Comparison of ENCODE assay signal across 19 mouse cellular contexts in the genomic region with DNA sequence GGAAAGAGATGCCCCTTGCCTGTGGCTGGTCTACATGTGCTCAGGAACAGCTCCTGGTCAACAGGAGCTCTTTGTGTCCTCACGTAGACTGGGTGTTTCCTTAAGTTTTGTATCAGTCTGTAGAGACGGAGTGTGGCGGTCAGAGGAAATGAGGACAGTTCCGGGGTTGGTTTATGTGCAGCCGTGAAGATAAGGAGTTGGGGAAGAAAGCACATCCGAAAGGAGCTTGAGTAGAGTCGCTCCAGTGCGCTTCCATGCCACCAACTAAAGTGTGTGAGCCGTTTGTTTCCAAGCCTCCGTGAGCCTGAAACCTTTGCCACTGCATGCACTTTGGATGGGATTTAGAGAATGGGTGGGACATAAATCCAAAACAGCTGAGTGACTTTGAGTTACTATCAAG.
DNase-seq lines count a peak whose midpoint lies in the region; ATAC-seq and TF ChIP-seq lines count a peak whose summit lies in the region.
"Had no signal": no experiment of that assay in that cellular context is flagged by ENCODE, and none has a peak within 500 bp of the region (broad histone marks: within the 10 kb centered on the region; RNA-seq: fewer than 3 reads in every experiment).

No protein-coding gene starts in this region.

- WGBS in heart, postnatal 0 days, result 52% methylated on average over 10 of the region's 10 CpGs
- 36% methylated on average over 10 of the region's 10 CpGs for WGBS in liver, postnatal 0 days (ENCODE audit: insufficient replicate concordance)

- peak overlapping the region; percentile 42 for H3K4me2 ChIP-seq in heart, postnatal 0 days (ENCODE audit: low read depth, low read length)
- peak overlapping the region; percentile 51 for H3K4me2 ChIP-seq in liver, postnatal 0 days (ENCODE audit: low read depth, low read length)
- H3K4me2 ChIP-seq: midbrain, embryonic 12.5 days; neural tube, embryonic 13.5 days had no signal

- TF ChIP-seq EP300 in heart, postnatal 0 days (IDR thresholded peaks at IDR 0.05; ENCODE audit: low read depth), result no peak
- no peak for TF ChIP-seq EP300 in liver, postnatal 0 days (IDR thresholded peaks at IDR 0.05; ENCODE audit: low read depth)

- H3K9ac ChIP-seq in heart, postnatal 0 days (replicated peaks; ENCODE audit: low read depth, low read length), result no peak overlapping the region
- no peak overlapping the region for H3K9ac ChIP-seq in liver, postnatal 0 days (replicated peaks)
- H3K9ac ChIP-seq: midbrain, embryonic 12.5 days; neural tube, embryonic 13.5 days had no signal

- ATAC-seq in heart, postnatal 0 days (ENCODE audit: insufficient read depth, low read depth), result peak; percentile 33; the same call in 1 of the 2 replicates
- ATAC-seq in hematopoietic stem cell, adult 5-6 weeks (replicated peaks in 1 of 2; ENCODE audit: insufficient read depth in 1 of 2, low FRiP score in 2 of 2, low TSS enrichment in 1 of 2, low read depth in 1 of 2, poor library complexity in 2 of 2, severe bottlenecking in 2 of 2), result peak; percentile 74 to 79
- peak; percentile 33; the same call in 1 of the 2 replicates for ATAC-seq in liver, postnatal 0 days
- ATAC-seq in activated CD4-positive, CD25-positive, alpha-beta regulatory T cell, adult 4 months, result no peak
- ATAC-seq: CD4-positive, CD25-positive, alpha-beta regulatory T cell, adult 4 months; hindbrain, postnatal 0 days had no signal

- H3K27me3 ChIP-seq in heart, postnatal 0 days (ENCODE audit: control insufficient read depth, insufficient read depth, low read length), result no peaks in the 10 kb centered on the region
- H3K27me3 ChIP-seq in liver, postnatal 0 days (ENCODE audit: insufficient read depth, low read length), result no peaks in the 10 kb centered on the region
- H3K27me3 ChIP-seq: midbrain, embryonic 12.5 days; neural tube, embryonic 13.5 days had no signal

- H3K4me1 ChIP-seq in heart, postnatal 0 days (ENCODE audit: control insufficient read depth, insufficient read depth), result peaks cover 9% of the 10 kb centered on the region; the same call in 1 of the 2 replicates
- H3K4me1 ChIP-seq in liver, postnatal 0 days (ENCODE audit: insufficient read depth), result peaks cover 3% of the 10 kb centered on the region; the same call in 1 of the 2 replicates

- no peaks in the 10 kb centered on the region for H3K9me3 ChIP-seq in heart, postnatal 0 days (replicated peaks; ENCODE audit: control insufficient read depth, low read length)
- no peaks in the 10 kb centered on the region for H3K9me3 ChIP-seq in liver, postnatal 0 days (ENCODE audit: low read length)
- H3K9me3 ChIP-seq: forebrain, embryonic 10.5 days; G1E; midbrain, embryonic 12.5 days; neural tube, embryonic 13.5 days had no signal

- H3K4me3 ChIP-seq in heart, postnatal 0 days (ENCODE audit: low read depth, low read length), result no peak overlapping the region
- H3K4me3 ChIP-seq in liver, postnatal 0 days (ENCODE audit: low read depth, low read length), result no peak overlapping the region
- H3K4me3 ChIP-seq: forebrain, embryonic 10.5 days; midbrain, embryonic 12.5 days; neural tube, embryonic 13.5 days had no signal

- no peak for TF ChIP-seq CTCF in heart, postnatal 0 days (IDR thresholded peaks at IDR 0.05; ENCODE audit: low read depth)
- no peak for TF ChIP-seq CTCF in liver, postnatal 0 days (IDR thresholded peaks at IDR 0.05; ENCODE audit: low read depth)

- no peak for DNase-seq in heart, postnatal 0 days (ENCODE audit: low spot score)
- DNase-seq in heart, postnatal 4 days, result no peak
- DNase-seq in MEL-GATA-1-ER (ENCODE audit: extremely low read depth, low read depth), result peak; percentile 84
- no peak for DNase-seq in liver, postnatal 0 days
- no peak for DNase-seq in adrenal gland, adult 18-20 months (ENCODE audit: low spot score in 2 of 2)
- DNase-seq in left cerebral cortex, adult 18-20 months (ENCODE audit: low spot score in 2 of 2), result no peak
- DNase-seq: adrenal gland, postnatal 25 days; cerebellum, adult 18-20 months; kidney, adult 8-10 months; kidney, postnatal 25 days; lung, postnatal 10 days had no signal

- peak overlapping the region; percentile 34; the same call in 1 of the 2 replicates for H3K27ac ChIP-seq in heart, postnatal 0 days (ENCODE audit: low read depth)
- 0 out of 2 replicates have a peak overlapping the region, but pooled peaks have one; percentile 29 for H3K27ac ChIP-seq in liver, postnatal 0 days (ENCODE audit: low read depth)
- H3K27ac ChIP-seq: forebrain, embryonic 10.5 days; hindbrain, postnatal 0 days; midbrain, embryonic 12.5 days; neural tube, embryonic 13.5 days had no signal

- H3K36me3 ChIP-seq in heart, postnatal 0 days (replicated peaks; ENCODE audit: control insufficient read depth, insufficient read depth, low read length), result no peaks in the 10 kb centered on the region
- no peaks in the 10 kb centered on the region for H3K36me3 ChIP-seq in liver, postnatal 0 days (replicated peaks; ENCODE audit: insufficient read depth, low read length)
- H3K36me3 ChIP-seq: forebrain, embryonic 10.5 days; G1E; midbrain, embryonic 12.5 days; neural tube, embryonic 13.5 days had no signal
